ENCODE assay signal across 7 mouse cellular contexts in the genomic region with DNA sequence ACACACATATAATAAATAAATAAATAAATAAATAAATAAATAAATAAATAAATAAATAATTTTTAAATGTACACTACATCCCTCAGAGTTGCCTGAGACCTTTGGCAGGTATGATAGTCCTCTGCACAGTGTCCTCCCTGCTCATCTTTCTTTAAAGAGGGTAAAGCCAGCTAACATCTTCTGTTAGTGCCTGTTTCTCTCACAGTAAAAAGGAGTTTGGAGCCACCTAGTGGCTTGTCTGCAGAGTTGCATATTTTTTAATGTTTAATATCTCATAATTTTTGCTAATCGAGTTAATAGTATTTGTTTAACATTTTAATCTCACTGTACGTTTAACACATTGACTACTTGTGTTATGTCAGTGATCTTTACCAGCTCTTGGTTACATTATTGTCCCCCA.
DNase-seq lines count a peak whose midpoint lies in the region; ATAC-seq lines count a peak whose summit lies in the region.

No protein-coding gene starts in this region.

- no peak overlapping the region for H3K4me3 ChIP-seq in intestine, embryonic 15.5 days (replicated peaks)
- H3K4me3 ChIP-seq in stomach, embryonic 14.5 days (ENCODE audit: low read depth, low read length): no peak overlapping the region

- no peaks in the 10 kb centered on the region for H3K36me3 ChIP-seq in intestine, embryonic 15.5 days
- H3K36me3 ChIP-seq in stomach, embryonic 14.5 days (ENCODE audit: control insufficient read depth, insufficient read depth, low read length): no peaks in the 10 kb centered on the region

- WGBS in intestine, embryonic 15.5 days: 8% methylated on average over 2 of the region's 2 CpGs
- WGBS in stomach, embryonic 14.5 days: 5% methylated on average over 2 of the region's 2 CpGs

- no peak overlapping the region for H3K4me2 ChIP-seq in intestine, embryonic 15.5 days (replicated peaks)
- no peak overlapping the region for H3K4me2 ChIP-seq in stomach, embryonic 14.5 days (replicated peaks; ENCODE audit: low read depth, low read length)

- no peaks in the 10 kb centered on the region for H3K9me3 ChIP-seq in intestine, embryonic 15.5 days
- H3K9me3 ChIP-seq in stomach, embryonic 14.5 days (ENCODE audit: control insufficient read depth, low read depth, low read length): no peaks in the 10 kb centered on the region

- peak; percentile 15 for DNase-seq in lung, postnatal 10 days
- DNase-seq in lung, postnatal 4 days: no peak
- no peak for DNase-seq in gastrocnemius, adult 8-10 months (ENCODE audit: low spot score in 2 of 2)
- no peak for DNase-seq in spleen, adult 18-20 months

- H3K27ac ChIP-seq in intestine, embryonic 15.5 days: no peak overlapping the region
- no peak overlapping the region for H3K27ac ChIP-seq in stomach, embryonic 14.5 days (ENCODE audit: low read length)

- H3K9ac ChIP-seq in intestine, embryonic 15.5 days: no peak overlapping the region
- no peak overlapping the region for H3K9ac ChIP-seq in stomach, embryonic 14.5 days (replicated peaks; ENCODE audit: low read depth, low read length)

- ATAC-seq in common myeloid progenitor, adult 5-6 weeks (replicated peaks; ENCODE audit: low read depth, poor library complexity, severe bottlenecking): 0 out of 2 replicates have a peak, but pooled peaks have one; percentile 56
- 0 out of 2 replicates have a peak, but pooled peaks have one; percentile 47 for ATAC-seq in intestine, embryonic 15.5 days
- ATAC-seq in stomach, embryonic 14.5 days (ENCODE audit: insufficient number of reproducible peaks, insufficient read depth, low FRiP score, low read depth): peak; percentile 67; the same call in 1 of the 2 replicates

- no peaks in the 10 kb centered on the region for H3K4me1 ChIP-seq in intestine, embryonic 15.5 days (replicated peaks)
- H3K4me1 ChIP-seq in stomach, embryonic 14.5 days (ENCODE audit: control insufficient read depth, insufficient read depth, low read length): no peaks in the 10 kb centered on the region

- H3K27me3 ChIP-seq in intestine, embryonic 15.5 days (replicated peaks): no peaks in the 10 kb centered on the region
- no peaks in the 10 kb centered on the region for H3K27me3 ChIP-seq in stomach, embryonic 14.5 days (ENCODE audit: control insufficient read depth, insufficient read depth, low read length)
